Mouse (Mus musculus): ENCODE data around the gene Rbfox1. TPM values are rescaled to one million over a fixed set of nuclear protein-coding genes. Genes with fewer than 3 reads are reported as not detected.

The Rbfox1 gene
- polyA plus RNA-seq, 3 experiments from 2014 or later, result not detected

DNA sequence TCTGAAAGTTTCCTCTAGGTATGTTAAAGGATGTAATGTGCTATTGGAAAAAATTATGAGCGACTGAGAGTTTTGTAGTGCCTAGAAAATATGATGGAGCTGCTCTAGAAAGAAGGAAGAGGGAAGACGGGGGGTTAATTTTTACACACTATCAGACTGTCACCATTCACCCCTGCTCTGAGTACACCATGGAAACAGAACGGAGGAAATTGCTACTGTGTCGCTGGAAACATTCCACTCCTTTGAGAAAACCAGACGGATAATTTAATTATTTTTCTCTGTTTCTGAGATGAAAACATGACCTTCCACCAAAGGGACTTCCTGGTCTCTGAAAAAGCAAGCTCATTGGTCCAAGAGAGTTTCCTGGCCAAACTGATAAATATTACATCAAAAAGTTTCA is 1077.4 kb downstream of the Rbfox1 start:
- no peak for ATAC-seq

DNA sequence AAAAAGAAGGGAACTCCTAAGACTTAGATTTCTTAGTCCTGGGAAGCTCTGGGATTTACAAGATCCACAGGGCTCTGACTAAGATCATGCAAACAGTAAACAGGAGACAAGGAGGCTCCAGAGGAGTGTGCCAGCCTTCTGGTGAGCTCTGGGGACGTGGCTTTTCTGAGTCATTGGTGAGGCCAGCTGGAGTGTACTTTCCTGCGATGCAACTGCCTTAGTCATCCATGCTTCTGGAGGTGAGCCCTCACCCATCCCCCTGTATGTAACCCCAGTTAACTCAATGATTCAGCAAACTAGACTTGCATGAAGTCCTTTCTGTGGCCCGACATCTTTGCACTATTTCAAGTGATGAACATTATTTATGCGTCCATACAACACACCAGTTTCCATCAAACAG is 1078.4 kb downstream of the Rbfox1 start:
- ATAC-seq, result no peak

DNA sequence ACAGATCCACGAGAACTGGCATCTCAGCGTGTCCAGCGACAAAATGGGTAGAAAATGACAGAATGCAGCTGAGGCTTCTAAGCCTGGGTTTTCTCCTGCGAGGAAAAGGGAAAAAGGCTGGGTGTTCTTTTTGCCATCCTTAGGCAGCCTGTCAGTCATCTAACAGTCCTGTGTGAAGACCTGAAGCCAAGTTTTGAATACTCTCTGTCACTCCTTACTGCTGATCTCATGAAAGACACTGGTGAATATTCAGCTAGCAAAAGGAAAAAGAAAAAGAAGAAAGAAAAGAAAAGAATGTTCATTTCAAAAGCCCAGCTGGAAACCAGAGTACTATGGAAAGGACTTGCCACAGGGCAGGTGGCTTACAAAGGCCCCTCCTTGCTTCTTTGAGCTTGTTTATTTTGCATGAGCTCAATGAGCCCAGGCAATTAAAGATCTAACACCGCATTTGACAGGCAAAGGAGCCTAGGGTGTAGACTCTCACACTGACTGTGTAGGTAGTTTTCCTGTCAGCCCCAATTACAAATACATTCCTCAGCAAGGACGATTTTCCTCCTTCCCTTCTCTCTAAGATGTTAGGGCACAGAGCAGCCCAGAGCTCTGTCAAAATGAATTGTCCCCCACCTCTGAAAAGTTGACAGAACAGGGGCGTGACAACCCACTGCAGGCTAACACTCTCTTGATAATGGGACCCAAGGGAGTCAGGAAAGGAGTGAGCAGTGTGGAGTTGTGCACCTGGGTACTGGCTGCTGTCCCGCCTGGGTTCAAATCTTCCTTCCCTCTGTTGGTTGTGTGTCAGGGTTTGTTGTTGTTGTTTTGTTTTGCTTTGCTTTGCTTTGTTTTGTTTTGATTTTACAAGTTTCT is 1079.8 kb downstream of the Rbfox1 start:
- ATAC-seq, result no peak

DNA sequence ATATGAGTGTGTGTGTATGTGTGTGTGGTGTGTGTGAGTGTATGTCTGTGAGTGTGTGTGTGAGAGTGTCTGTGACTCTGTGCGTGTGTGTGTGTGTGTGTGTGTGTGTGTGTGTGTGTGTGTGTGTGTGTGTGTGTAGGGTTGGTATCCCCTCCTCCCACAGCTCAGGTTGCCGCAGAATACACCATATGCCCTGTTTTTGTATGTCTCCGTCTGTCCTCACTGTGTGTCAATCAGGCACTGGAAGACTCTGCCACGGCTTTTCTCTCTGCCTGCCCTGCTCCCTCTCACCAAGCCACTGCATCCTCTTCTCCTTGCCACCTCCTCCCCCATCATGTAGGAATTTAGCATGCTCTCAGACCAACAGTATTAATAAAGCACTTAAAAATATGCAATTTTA is 1084.8 kb downstream of the Rbfox1 start:
- no peak for ATAC-seq

DNA sequence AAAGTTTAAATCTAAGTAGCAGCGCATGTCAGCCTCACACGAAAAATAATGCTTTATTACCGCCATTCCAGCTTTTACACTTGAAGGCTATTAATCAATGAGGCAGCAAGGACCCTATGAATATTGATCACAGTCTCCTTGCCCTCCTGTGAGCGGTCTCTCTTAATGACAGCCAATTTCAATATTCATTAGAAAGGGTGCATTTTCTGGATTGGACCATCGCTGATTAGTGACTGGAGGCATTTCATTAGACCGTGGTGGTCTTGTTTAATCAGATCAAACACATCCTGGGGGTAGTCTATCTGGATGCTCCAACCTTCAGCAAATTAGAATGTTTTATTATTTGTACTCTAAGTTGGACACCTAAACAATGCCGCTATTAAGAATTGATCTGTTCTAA is 1091.2 kb downstream of the Rbfox1 start:
- ATAC-seq, result no peak

DNA sequence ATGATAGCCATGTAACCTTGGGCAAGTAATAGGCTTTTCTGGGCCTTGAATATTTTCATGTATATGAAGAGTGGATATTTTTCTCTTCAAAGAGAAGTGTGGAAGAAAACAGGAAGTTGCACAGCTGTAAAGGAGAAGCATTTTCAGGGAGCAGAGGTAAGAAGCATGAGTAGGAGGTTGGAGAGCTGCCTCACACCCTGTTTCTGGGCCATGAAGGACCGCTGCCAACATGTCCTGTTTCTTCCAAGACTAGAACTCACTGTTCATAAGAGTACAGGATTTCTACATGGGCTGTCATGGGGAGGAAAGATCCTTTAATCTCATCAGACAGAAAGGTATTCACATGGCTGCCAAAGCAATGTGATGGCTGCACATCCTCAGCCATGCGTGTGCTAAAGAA is 1098.8 kb downstream of the Rbfox1 start:
- no peak for ATAC-seq

DNA sequence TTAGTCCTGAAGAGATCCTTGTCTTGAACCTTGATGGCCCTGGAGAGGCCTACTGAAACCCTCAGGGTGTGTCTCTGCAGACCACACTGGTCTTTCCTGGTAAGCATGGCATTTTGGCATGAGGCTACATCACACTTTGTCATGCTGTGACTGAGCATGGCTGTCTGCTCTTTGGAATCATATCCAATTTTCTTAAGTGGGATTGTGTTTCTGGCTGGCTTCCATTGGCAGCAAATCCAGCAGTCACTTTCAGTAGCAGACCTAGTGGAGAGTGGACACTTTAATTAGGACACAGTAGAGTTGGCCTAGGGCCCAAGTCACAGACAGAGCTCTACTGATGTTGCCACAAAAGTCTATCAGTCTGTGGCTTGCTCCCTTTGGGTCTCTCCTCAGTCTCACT is 1100.9 kb downstream of the Rbfox1 start:
- ATAC-seq, result no peak

DNA sequence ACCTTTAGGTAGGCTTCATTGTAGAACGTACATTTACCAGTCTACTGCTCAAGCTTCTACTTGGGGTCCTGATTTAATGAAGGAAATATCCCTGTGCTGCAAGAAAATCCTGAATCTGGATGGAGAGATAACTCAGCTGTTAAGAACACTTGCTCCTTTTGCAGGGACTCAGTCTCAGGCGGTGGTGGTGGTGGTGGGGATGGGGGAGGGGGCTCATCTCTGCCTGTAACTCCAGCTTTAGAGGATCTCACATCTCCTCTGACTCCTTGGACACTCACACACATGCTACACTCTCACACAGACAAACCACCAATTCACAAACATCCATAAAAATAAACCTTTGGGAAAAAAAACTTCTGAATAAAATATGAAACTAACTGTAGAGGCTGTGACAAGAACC is 1101.3 kb downstream of the Rbfox1 start:
- no peak for ATAC-seq

DNA sequence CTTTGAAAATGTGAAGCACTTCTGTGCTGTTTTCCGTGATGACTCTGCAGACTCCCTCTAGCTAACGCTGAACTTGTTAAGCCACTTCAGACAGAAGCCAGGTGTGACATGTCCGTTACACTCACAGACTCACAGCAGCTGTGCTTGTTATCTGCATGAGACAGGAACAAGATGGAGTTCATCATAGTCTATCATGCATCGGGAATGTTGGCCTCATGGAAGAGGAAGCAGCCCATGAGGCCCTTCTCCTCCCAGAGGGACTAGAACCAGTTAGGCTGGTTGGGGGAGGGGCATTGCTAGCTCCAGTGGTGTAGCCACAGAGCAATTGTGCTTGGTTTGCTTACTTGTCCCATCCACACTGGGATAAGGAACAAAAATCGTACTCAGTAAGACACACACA is 1107.1 kb downstream of the Rbfox1 start:
- ATAC-seq, result no peak

DNA sequence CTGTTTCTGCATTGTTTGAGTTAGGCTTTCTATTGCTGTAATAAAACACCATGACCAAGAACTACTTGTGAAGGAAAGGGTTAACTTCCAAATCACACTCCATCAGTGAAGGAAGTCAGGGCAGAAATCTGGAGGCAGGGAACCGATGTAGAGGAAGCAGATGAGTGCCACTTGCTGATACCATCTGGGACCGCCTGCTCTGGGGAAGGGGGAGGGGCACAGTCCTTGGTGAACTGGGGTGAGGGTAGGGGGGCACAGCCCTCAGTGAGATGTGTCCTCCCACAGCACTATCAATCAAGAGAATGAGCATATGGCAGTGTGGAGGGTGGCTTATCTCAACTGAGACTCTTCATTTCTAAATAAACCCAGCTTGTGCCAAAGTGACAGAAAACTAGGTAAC is 1108.0 kb downstream of the Rbfox1 start:
- no peak for ATAC-seq

DNA sequence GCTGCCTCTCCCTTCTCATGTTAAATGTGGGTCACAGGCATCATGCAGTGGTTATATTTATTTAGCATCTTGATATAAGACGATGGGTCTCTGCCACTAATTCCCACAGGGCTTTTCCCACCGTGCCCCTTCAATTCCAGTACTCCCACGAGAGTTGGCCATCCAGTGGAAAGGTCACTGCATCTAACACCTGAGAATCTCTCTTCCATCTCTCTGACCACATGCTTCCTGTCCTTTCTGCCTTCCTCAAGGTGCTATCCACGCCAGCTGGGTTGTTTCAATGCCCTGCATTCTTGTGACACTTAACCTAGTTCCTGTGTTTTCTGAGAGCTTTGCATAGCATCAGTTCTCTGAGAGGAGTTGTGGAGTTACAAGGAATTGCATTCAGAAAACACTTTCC is 1112.0 kb downstream of the Rbfox1 start:
- ATAC-seq, result no peak

DNA sequence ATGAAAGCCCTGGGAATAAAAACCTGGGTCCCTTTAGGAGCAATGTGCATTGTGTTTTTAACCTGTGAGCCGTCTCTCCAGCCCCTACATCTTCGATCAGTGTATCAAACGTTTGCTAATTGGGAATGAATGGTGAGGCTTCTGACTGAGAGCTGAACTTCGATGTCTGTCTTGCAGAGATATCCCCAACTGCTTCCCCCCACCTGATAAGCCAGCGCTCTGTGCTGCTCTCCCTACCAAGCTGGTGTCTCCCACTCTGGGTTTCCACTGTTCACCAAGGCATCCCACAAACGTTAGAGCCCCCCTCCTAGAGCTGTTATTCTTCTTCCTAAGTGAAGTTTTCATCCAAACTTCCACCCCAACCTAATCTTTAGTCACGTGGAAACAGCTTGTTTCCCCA is 1112.7 kb downstream of the Rbfox1 start:
- no peak for ATAC-seq

DNA sequence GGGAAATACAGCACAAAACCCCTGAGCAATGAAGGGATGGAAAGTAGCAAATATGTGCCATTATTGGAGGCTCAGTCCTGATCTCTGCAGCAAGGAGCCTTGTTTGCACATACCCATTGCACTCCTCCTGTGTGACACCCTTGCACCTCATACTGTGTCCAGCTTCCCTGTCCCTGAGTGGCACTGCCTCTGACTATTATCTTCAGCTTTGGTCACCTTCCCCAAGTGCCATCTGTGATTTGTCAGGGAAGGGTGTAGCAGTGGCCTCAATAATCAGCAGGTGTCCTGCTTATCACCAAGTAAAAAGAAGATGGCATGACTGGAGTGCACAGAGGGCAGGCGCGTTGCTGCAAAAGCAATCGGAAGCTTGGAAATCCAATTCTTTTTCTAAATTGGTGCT is 1119.4 kb downstream of the Rbfox1 start:
- ATAC-seq, result no peak

DNA sequence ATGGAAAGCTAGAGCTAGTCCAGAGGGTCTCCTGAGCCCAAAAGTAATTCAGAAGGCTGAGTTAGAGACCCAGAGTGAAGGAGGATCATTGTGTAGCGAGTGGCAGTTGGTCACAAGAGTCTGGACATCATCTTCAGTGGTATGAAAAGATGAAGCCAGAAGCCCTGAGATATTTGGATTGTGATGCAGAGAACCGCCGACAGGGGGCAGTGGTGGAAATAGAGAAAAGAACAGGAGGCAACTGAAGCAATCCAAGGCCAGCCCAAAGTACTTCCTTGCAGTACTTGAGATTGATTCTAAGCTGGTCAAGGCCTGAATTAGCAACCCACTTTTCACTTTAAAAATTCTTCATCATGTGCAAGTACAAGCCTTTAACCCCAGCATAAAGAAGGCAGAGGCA is 1120.3 kb downstream of the Rbfox1 start:
- ATAC-seq, result no peak

DNA sequence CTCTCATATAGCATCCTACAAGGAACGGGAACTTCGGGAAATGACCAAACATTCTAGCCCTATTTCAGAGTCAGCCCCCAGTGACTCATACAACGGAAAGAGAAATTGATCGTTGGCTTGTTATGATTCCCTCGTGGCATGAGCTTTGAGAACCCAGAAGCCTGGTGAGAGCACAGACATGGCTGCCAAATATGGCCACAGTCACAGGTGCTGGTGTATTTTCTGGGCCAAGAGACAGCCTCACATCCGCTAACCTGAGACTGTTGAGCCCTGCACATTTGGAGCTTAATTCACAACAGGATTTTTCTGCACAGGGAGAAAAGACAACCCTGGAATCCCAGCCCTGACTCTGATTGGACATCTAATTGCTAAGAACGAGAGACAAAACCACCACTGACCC is 1132.2 kb downstream of the Rbfox1 start:
- no peak for ATAC-seq

DNA sequence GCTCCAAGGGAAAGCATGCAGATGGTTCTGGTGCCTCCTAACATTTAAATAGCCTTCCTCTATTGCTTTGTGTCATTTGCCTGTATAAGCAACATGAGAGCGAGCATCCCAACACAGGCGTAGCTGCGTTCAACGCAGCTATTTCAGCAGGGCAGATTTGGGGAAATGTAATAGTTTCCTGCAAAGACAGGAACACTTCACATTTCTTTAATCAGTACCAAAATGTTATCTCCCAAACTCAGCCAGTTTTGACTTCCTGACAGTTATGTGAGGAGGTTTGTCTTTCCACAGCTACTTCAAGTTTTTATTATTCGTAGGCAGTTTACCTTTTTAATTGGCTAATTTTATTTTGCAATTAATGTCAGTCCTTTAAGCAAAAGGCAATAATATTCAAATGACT is 1149.1 kb downstream of the Rbfox1 start:
- no peak for ATAC-seq

DNA sequence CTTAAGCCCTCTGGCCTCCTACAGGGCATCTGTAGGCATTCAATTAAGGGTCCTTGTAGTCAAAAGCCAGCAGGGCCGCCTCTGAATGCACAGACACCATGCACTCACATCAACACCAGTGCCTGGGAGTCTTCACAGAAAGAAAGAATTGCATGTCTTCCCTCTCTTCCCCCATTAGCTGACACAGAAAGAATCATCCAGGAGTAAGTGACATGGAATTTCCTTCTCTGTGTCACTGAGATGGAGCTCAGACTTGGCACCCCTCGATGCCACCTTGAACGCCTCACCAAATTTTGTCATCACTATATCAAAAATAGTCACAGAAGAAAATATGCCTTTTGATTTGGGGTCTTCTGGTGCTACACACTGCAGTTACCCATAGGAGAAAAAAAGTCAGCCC is 1151.4 kb downstream of the Rbfox1 start:
- no peak for ATAC-seq

DNA sequence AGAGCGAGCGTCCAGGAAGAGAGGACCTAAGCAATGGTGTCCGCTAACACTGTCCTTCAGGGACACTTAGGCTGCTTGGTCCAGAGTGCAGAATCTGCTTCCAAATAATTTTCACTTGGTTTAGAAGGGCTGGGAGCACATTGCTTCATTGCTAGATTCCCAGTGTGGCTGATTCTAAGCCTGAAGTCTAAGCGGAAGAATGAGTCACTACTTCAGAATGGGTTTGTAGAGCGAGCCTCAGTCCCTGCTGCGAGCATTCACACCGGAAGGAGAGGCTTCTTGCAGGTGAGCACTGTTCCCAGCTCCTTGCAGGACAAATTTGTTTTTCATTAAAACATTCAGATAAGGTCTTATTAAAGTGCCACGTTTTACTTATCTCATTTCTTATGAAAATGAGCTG is 1151.8 kb downstream of the Rbfox1 start:
- no peak for ATAC-seq

DNA sequence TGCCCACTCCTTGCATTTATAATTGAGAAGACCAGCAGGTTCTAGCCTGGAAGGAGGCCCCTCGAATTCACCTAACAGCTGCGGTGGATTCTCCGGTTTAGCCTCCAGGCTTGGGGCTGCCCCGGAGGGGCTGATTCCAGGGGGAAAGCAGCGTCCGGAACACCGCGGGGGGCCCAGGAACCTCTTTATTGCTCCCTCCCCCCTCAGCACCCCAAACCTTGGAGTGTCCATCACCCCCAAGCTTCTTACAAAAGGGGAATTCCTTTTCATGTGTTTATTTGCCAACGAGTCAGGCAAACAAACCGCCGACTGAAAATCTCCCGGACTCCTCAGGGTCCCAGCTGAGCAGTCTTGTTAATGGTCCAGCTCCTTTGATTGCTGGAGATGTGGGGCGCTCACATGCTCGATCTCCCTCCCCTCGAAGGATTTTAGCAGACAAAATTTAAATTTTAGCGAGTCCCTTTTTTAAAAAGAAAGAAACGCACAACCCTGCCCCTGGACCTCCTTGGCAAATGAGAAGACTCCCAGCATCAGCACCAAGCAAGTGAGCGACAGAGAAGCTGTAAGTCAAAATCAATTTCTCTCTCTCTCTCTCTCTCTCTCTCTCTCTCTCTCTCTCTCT is 1153.6 kb downstream of the Rbfox1 start:
- ATAC-seq, result no peak

DNA sequence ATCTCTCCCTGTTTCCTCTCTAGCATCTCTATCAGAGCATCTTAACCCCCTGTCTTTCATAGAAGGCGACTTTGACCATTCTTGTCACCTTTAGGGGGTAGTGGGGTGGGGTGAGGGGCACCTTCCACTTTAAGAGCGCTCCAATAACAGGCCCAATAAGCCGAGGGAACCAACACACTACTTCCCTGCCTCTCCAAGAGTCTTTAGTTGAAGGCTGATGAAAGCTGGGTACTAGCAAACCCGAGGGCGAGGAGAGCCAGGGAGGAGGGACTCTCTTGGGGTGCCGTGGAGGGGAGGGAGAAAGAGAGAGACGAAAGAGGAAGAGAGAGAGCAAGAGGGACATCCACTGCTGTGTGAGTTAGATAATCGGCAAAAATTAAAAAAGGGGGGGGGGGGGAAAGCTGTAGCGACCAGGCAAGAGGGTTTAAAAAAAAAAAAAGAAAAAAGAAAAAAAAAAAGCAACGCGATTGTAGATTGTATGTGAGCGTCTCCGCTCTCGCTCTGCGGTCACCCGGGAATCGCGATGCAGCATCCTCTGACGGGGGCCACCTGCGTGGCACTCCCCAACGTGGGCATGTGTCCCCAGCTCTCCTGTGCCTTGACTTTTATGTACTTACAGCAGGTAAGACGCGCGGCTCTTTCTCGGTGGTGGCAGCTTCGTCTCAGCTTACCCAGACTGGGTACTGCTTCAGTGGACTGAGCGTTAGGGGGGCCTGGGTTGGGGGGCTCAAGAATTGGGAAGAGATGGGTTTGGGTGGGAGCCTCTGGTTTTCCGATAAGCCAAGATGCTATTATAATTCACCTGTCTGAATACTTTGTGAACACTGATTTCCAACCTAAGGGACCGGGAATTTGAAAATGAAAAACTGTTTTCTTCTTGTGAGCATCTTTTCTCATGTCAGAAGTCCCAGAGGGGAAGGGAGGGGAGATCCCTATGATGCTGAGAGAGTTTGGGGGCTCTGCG is 1154.5 kb downstream of the Rbfox1 start:
- no peak for ATAC-seq

DNA sequence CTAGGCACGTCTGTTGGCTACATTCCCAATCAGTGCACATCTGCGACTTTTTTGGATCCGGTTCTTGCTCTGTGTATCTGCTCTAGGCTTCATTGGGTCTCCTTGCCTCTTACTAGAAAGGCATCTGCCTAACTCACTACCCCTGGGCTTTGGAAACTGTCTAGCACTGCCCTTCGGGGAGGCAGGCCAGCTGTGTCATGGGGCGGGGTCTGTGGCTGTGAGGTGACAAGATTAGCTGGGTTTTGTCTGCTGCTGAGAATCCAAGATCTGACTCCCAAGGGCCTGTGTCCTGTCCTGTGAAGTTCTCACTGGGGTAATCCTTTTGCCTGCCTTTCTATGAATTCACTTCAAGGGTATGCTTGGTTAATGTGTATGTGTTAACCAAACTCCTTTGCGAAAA is 1155.5 kb downstream of the Rbfox1 start:
- ATAC-seq, result no peak

DNA sequence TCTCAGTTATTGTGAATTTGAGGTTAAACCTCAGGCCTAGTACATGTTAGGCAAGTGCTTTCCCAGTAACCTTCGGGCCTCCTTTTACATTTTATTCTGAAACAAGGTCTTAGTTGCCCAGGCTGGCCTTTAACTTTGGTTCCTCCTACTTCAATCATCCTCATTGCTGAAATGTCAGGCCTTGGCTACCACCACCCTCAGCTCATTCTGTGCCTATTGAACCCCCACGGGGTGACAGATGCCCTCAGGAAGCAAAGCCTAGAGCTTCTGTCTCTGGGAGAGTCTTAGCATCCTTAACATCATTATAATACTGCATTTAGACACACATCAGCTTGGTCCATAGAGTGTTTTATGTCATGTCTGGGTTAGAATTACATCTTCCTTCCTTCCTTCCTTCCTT is 1162.3 kb downstream of the Rbfox1 start:
- ATAC-seq, result no peak

Data from inflammation-experienced regulatory T-cells, adult 6 months (primary cell).